Mouse (Mus musculus) ES-Bruce4 (cell line): Measurements from ENCODE around the gene Mcur1. TPM values are rescaled to one million over a fixed set of nuclear protein-coding genes. Genes with fewer than 3 reads are reported as not detected.

Source experiments
- H3K27ac ChIP-seq: 2 replicates; pipeline ENCODE4 v1.5.1; 2012; ENCODE audit warnings: low read length, inconsistent platforms; ENCODE audit not compliant: insufficient read depth
- H3K27me3 ChIP-seq: 2 replicates; pipeline ENCODE4 v1.6.1; 2012; ENCODE audit warnings: mild to moderate bottlenecking, low read length, inconsistent platforms; ENCODE audit not compliant: control insufficient read depth, poor library complexity, insufficient read depth, severe bottlenecking
- H3K36me3 ChIP-seq: 2 replicates; pipeline ENCODE4 v1.6.1; 2012; ENCODE audit warnings: inconsistent platforms, mild to moderate bottlenecking, low read length, moderate library complexity; ENCODE audit not compliant: control insufficient read depth, poor library complexity, insufficient read depth, severe bottlenecking
- H3K4me1 ChIP-seq: one replicate; pipeline ENCODE4 v1.8.1; 2011; ENCODE audit warnings: low read length; ENCODE audit not compliant: control insufficient read depth, insufficient read depth
- H3K4me3 ChIP-seq: 2 replicates; pipeline ENCODE4 v1.5.1; 2011; ENCODE audit warnings: low read depth, mild to moderate bottlenecking, low read length
- H3K9ac ChIP-seq: 2 replicates; pipeline ENCODE4 v1.6.1; 2012; ENCODE audit warnings: low read depth, mild to moderate bottlenecking, inconsistent platforms; ENCODE audit not compliant: poor library complexity, severe bottlenecking
- H3K9me3 ChIP-seq: replicated peaks from 2 replicates; pipeline ENCODE4 v1.6.1; 2012; ENCODE audit warnings: mild to moderate bottlenecking, low read length, inconsistent platforms; ENCODE audit not compliant: control insufficient read depth, poor library complexity, insufficient read depth, severe bottlenecking
- CTCF ChIP-seq: IDR thresholded peaks from one replicate; pipeline ENCODE4 v1.8.1; 2011; ENCODE audit warnings: low read depth, low read length
- EP300 ChIP-seq: IDR thresholded peaks from 2 replicates; pipeline ENCODE4 v1.6.1; 2011; ENCODE audit warnings: low read depth, low read length; ENCODE audit not compliant: insufficient read depth
- POLR2A ChIP-seq: IDR thresholded peaks from one replicate; pipeline ENCODE4 v1.8.1; 2011; ENCODE audit warnings: low read length; ENCODE audit not compliant: insufficient read depth
- polyA plus RNA-seq: library from polyadenylated mRNA; stranded (reverse); fragments of >200 nt; gene quantifications from 2 replicates; pipeline ENCODE4 v1.2.4, GENCODE M21; 2011; ENCODE audit warnings: low read depth; ENCODE audit not compliant: missing spikeins, insufficient read depth, insufficient read length

Mcur1 gene
- polyA plus RNA-seq, 1 experiment = 6.1 TPM

DNA sequence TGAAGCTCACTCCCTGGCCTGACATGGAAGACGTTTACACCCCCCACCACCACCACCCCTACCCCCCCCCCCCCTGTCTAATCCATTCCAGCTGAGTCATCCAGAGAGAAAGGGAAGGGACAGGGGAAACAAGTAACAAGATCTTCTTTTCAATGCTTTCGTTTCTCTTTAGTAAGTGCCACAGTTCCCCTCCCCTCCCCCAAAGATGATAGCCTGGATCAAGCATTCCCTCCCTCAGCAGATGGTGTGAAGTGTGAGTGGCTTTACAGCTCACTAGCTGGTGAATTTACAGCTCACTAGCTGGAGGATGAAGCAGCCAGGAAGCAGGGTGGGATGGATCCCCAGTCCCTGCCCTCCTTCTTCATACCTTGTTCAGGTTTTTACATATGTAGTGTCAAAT, 63.3 kb downstream of the Mcur1 start:
- Histone ChIP-seq H3K9ac (no peak overlapping the region), H3K4me1 (peaks cover 2% of the 10 kb centered on the region), H3K27ac (no peak overlapping the region), H3K36me3 (no peaks in the 10 kb centered on the region), H3K27me3 (no peaks in the 10 kb centered on the region), H3K9me3 (no peaks in the 10 kb centered on the region), H3K4me3 (no peak overlapping the region)
- TF ChIP-seq EP300 = no peak

DNA sequence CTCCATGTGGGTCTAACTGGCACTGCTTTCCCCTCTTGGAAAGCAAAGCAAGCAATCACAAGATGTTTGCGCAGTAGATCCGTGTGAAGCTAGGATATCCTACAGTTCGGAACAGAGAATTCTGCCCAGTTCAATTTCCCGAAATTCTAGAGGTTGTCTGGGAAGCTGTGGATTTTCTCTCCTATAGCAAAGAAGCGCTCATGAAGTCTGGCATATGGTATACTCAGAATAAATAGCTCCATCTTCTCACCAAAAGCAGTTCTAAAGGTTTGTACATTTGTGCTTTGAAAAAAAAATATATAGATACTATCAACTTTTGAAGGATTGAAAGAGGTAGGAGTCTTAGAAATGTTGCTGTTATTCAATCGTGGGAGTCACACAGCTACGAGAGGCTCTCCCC, 64.3 kb downstream of the Mcur1 start:
- Histone ChIP-seq H3K27ac (no peak overlapping the region), H3K36me3 (no peaks in the 10 kb centered on the region), H3K4me1 (peaks cover 2% of the 10 kb centered on the region), H3K4me3 (no peak overlapping the region), H3K9me3 (peaks cover 2% of the 10 kb centered on the region; the same call in 1 of the 2 replicates), H3K9ac (no peak overlapping the region), H3K27me3 (no peaks in the 10 kb centered on the region)
- no peak for TF ChIP-seq EP300
- TF ChIP-seq POLR2A = no peak
- no peak for TF ChIP-seq CTCF

DNA sequence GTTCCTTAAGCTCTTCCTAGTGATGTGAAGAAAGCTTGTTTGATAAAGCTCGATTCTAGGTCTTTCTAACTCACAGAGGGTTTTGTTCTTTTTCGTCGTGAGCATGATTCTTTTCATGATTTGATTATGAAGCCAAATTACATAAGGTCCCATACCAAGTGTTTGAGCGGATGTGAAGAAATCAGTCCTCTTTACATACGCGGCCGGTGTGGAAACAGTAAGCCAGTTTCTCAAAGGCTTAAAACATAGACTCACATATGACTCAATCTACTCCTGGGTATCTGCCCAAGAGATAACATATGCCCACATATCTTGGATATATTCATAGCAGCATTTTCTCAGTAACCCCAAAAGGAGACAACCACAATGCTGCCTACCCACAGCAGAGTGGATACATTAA, 66.3 kb downstream of the Mcur1 start:
- Histone ChIP-seq H3K9ac (no peak overlapping the region), H3K36me3 (no peaks in the 10 kb centered on the region), H3K27me3 (no peaks in the 10 kb centered on the region), H3K4me3 (no peak overlapping the region), H3K9me3 (peaks cover 3% of the 10 kb centered on the region; the same call in 1 of the 2 replicates), H3K4me1 (no peaks in the 10 kb centered on the region), H3K27ac (no peak overlapping the region)
- TF ChIP-seq CTCF = no peak
- TF ChIP-seq EP300 = no peak
- TF ChIP-seq POLR2A = no peak

DNA sequence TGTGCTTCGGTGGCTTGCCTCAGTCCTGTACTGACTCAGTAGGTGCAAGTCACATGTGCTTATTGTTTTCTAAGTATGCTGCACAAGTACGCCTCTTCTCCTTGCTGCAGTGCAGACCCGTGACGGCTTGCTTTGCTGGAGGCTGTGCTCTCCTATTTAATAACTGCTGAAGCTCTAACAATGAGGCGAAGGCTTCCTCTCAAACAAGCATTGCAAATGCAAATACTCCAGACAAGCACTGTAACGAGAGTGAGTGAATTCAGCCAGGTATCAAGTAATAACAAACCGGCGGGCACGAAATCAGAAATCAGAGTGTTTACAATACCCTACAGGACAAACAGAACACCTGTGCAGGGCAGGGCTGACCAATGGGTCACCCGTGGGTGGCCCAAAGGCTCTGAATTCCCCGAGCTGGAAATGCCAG, 66.9 kb downstream of the Mcur1 start:
- H3K27ac ChIP-seq = no peak overlapping the region
- H3K4me1 ChIP-seq = no peaks in the 10 kb centered on the region
- no peaks in the 10 kb centered on the region for H3K27me3 ChIP-seq
- peaks cover 3% of the 10 kb centered on the region; the same call in 1 of the 2 replicates for H3K9me3 ChIP-seq
- TF ChIP-seq EP300 = no peak
- no peak for TF ChIP-seq CTCF
- no peak for TF ChIP-seq POLR2A
- H3K36me3 ChIP-seq = no peaks in the 10 kb centered on the region
- H3K9ac ChIP-seq = no peak overlapping the region
- no peak overlapping the region for H3K4me3 ChIP-seq

Other genes with a start within 250 kb of the Mcur1 start
- gene Sirt5, start 194.7 kb downstream of the Mcur1 start, polyA plus RNA-seq = 8.5 and 10.9 TPM in 2 replicates
- 148 and 151 TPM in 2 replicates for gene Nol7, start 161.8 kb downstream of the Mcur1 start, polyA plus RNA-seq
- 69.9 and 79.6 TPM in 2 replicates for gene Ranbp9, start 78.9 kb downstream of the Mcur1 start, polyA plus RNA-seq
- gene Rnf182, start 55.5 kb upstream of the Mcur1 start, polyA plus RNA-seq = 1.6 and 1.9 TPM in 2 replicates
- 0.46 and 0.72 TPM in 2 replicates for gene Cd83, start 224.6 kb upstream of the Mcur1 start, polyA plus RNA-seq